Mouse (Mus musculus) CH12.LX (cell line): ENCODE measurements at regions not wholly inside any gene's neighbourhood (a gene's known extent, or its start where the extent isn't known, plus 50 kb on each side); places are given as distances from the start of the nearest gene placed in this dataset.

Source experiments
- DNase-seq: peaks from one replicate; pipeline ENCODE4 v3.0.0-alpha.2; 2013; ENCODE audit errors: extremely low read depth
- H3K27ac ChIP-seq: 2 replicates; pipeline ENCODE4 v1.5.1; 2012; ENCODE audit warnings: low read depth, mild to moderate bottlenecking, control low read depth, moderate library complexity; ENCODE audit not compliant: insufficient read depth
- H3K27me3 ChIP-seq: replicated peaks from 2 replicates; pipeline ENCODE3; 2012; ENCODE audit warnings: inconsistent platforms
- H3K36me3 ChIP-seq, 2 experiments: replicated peaks in 1 of 2; 2 replicates each; pipeline versions ENCODE3 to v1.6.1; 2012; ENCODE audit warnings: inconsistent platforms in 1 of 2, low read length in 1 of 2, mild to moderate bottlenecking in 1 of 2, mixed read lengths in 1 of 2, moderate library complexity in 1 of 2; ENCODE audit not compliant: control insufficient read depth in 1 of 2, insufficient read depth in 1 of 2
- H3K4me1 ChIP-seq, 2 experiments: 2 replicates each; pipeline ENCODE4 v1.6.1; 2012; ENCODE audit warnings: inconsistent platforms in 1 of 2, moderate library complexity in 1 of 2; ENCODE audit not compliant: insufficient read depth in 2 of 2, control insufficient read depth in 1 of 2
- H3K4me2 ChIP-seq: 2 replicates; pipeline ENCODE4 v1.6.1; 2012; ENCODE audit warnings: low read depth, mild to moderate bottlenecking, control low read depth; ENCODE audit not compliant: poor library complexity, insufficient read depth, severe bottlenecking
- H3K4me3 ChIP-seq, 3 experiments: fragments of 150-350 bp in 1 of 3; sonication (generic) in 1 of 3; replicated peaks in 1 of 3; 2 replicates each; pipeline versions ENCODE3 to v1.5.1; 2011 to 2012; ENCODE audit warnings: low read depth in 2 of 3, low read length in 2 of 3, mild to moderate bottlenecking in 2 of 3, moderate library complexity in 2 of 3, control low read depth in 1 of 3, improper control_type of control experiment in 1 of 3, inconsistent platforms in 1 of 3, mixed read lengths in 1 of 3; ENCODE audit not compliant: poor library complexity in 1 of 3
- H3K79me2 ChIP-seq: replicated peaks from 2 replicates; pipeline ENCODE4 v1.6.1; 2012; ENCODE audit warnings: mild to moderate bottlenecking, moderate library complexity; ENCODE audit not compliant: control insufficient read depth, poor library complexity, insufficient read depth, severe bottlenecking; ENCODE audit errors: extremely low read depth
- H3K9ac ChIP-seq: 2 replicates; pipeline ENCODE4 v1.6.1; 2012; ENCODE audit warnings: low read depth, mild to moderate bottlenecking, control low read depth, moderate library complexity; ENCODE audit not compliant: insufficient read depth
- H3K9me3 ChIP-seq: replicated peaks from 2 replicates; pipeline ENCODE3; 2012; ENCODE audit warnings: low read length, inconsistent platforms, mixed read lengths
- BHLHE40 ChIP-seq: IDR thresholded peaks from 2 replicates; pipeline ENCODE4 v1.6.1; 2011; ENCODE audit warnings: mild to moderate bottlenecking, low read depth, low read length, improper control_type of control experiment
- CHD2 ChIP-seq: IDR thresholded peaks from 2 replicates; pipeline ENCODE4 v1.6.1; 2011; ENCODE audit warnings: low read length, improper control_type of control experiment
- CTCF ChIP-seq, 2 experiments: IDR thresholded peaks in 1 of 2; conservative IDR thresholded peaks in 1 of 2; 2 replicates each; pipeline ENCODE4 v1.5.1; 2011 to 2012; ENCODE audit warnings: low read depth in 2 of 2, low read length in 2 of 2, improper control_type of control experiment in 1 of 2, inconsistent platforms in 1 of 2, mild to moderate bottlenecking in 1 of 2, moderate library complexity in 1 of 2
- E2F4 ChIP-seq: IDR thresholded peaks from 2 replicates; pipeline ENCODE4 v1.6.1; 2011; ENCODE audit warnings: low read depth, low read length, improper control_type of control experiment; ENCODE audit not compliant: insufficient replicate concordance
- EP300 ChIP-seq: IDR thresholded peaks from 2 replicates; pipeline ENCODE4 v1.6.1; 2011; ENCODE audit warnings: low read length, improper control_type of control experiment
- ETS1 ChIP-seq: conservative IDR thresholded peaks from 2 replicates; pipeline ENCODE4 v1.6.1; 2012; ENCODE audit warnings: low read depth, mild to moderate bottlenecking, inconsistent platforms, low read length, improper control_type of control experiment, moderate library complexity
- GABPA ChIP-seq: IDR thresholded peaks from 2 replicates; pipeline ENCODE4 v1.6.1; 2012; ENCODE audit warnings: low read depth, low read length, improper control_type of control experiment, inconsistent platforms; ENCODE audit not compliant: insufficient replicate concordance
- HCFC1 ChIP-seq: IDR thresholded peaks from 2 replicates; pipeline ENCODE4 v1.6.1; 2012; ENCODE audit warnings: low read depth, mild to moderate bottlenecking, inconsistent platforms, low read length, improper control_type of control experiment
- IRF4 ChIP-seq: IDR thresholded peaks from 2 replicates; pipeline ENCODE4 v1.6.1; 2014; ENCODE audit warnings: low read depth, mild to moderate bottlenecking, inconsistent platforms, low read length, improper control_type of control experiment
- MAFK ChIP-seq: IDR thresholded peaks from 2 replicates; pipeline ENCODE4 v1.6.1; 2011; ENCODE audit warnings: low read length, improper control_type of control experiment; ENCODE audit not compliant: insufficient replicate concordance
- MAZ ChIP-seq: IDR thresholded peaks from 2 replicates; pipeline ENCODE4 v1.6.1; 2012; ENCODE audit warnings: low read depth, mild to moderate bottlenecking, inconsistent platforms, low read length, improper control_type of control experiment, moderate library complexity
- MXI1 ChIP-seq: IDR thresholded peaks from 2 replicates; pipeline ENCODE4 v1.6.1; 2011; ENCODE audit warnings: mild to moderate bottlenecking, low read depth, low read length, improper control_type of control experiment
- NELFE ChIP-seq: IDR thresholded peaks from 2 replicates; pipeline ENCODE4 v1.6.1; 2011; ENCODE audit warnings: low read depth, low read length, improper control_type of control experiment
- PAX5 ChIP-seq: IDR thresholded peaks from 2 replicates; pipeline ENCODE4 v1.6.1; 2012; ENCODE audit warnings: low read length, inconsistent platforms, mixed read lengths
- RCOR1 ChIP-seq: conservative IDR thresholded peaks from 2 replicates; pipeline ENCODE4 v1.6.1; 2012; ENCODE audit warnings: low read depth, mild to moderate bottlenecking, inconsistent platforms, low read length, improper control_type of control experiment
- SIN3A ChIP-seq: IDR thresholded peaks from 2 replicates; pipeline ENCODE4 v1.6.1; 2012; ENCODE audit warnings: low read length, improper control_type of control experiment, inconsistent platforms
- SMC3 ChIP-seq: IDR thresholded peaks from 2 replicates; pipeline ENCODE4 v1.6.1; 2011; ENCODE audit warnings: low read depth, low read length, improper control_type of control experiment
- TBP ChIP-seq: conservative IDR thresholded peaks from 2 replicates; pipeline ENCODE4 v1.6.1; 2011; ENCODE audit warnings: low read depth, low read length, improper control_type of control experiment
- TCF12 ChIP-seq: IDR thresholded peaks from 2 replicates; pipeline ENCODE4 v1.6.1; 2014; ENCODE audit warnings: low read depth, mild to moderate bottlenecking, inconsistent platforms, low read length, improper control_type of control experiment
- USF1 ChIP-seq: IDR thresholded peaks from 2 replicates; pipeline ENCODE4 v1.6.1; 2014; ENCODE audit warnings: low read depth, mild to moderate bottlenecking, inconsistent platforms, low read length, improper control_type of control experiment
- ZC3H11A ChIP-seq: IDR thresholded peaks from 2 replicates; pipeline ENCODE4 v1.6.1; 2012; ENCODE audit warnings: low read depth, mild to moderate bottlenecking, inconsistent platforms, low read length, improper control_type of control experiment
- ZNF384 ChIP-seq: IDR thresholded peaks from 2 replicates; pipeline ENCODE4 v1.6.1; 2012; ENCODE audit warnings: low read depth, low read length, improper control_type of control experiment, inconsistent platforms
- dilution Hi-C: fragments of 300-500 bp; cut with MboI; formaldehyde crosslinking; loops from 2 replicates; pipeline ENCODE4 v1.14.3; 2020; ENCODE audit warnings: low sequenced_read_pairs; ENCODE audit not compliant: extremely low pct_unique_long_range_greater_than_20kb, extremely low pct_ligation_motif_present
- in situ Hi-C: fragments of 300-500 bp; cut with MboI; formaldehyde crosslinking; loops from 3 replicates; pipeline ENCODE4 v1.14.3; 2019; ENCODE audit warnings: low sequenced_read_pairs, low pct_ligation_motif_present, low pct_unique_long_range_greater_than_20kb, mixed read lengths

DNA sequence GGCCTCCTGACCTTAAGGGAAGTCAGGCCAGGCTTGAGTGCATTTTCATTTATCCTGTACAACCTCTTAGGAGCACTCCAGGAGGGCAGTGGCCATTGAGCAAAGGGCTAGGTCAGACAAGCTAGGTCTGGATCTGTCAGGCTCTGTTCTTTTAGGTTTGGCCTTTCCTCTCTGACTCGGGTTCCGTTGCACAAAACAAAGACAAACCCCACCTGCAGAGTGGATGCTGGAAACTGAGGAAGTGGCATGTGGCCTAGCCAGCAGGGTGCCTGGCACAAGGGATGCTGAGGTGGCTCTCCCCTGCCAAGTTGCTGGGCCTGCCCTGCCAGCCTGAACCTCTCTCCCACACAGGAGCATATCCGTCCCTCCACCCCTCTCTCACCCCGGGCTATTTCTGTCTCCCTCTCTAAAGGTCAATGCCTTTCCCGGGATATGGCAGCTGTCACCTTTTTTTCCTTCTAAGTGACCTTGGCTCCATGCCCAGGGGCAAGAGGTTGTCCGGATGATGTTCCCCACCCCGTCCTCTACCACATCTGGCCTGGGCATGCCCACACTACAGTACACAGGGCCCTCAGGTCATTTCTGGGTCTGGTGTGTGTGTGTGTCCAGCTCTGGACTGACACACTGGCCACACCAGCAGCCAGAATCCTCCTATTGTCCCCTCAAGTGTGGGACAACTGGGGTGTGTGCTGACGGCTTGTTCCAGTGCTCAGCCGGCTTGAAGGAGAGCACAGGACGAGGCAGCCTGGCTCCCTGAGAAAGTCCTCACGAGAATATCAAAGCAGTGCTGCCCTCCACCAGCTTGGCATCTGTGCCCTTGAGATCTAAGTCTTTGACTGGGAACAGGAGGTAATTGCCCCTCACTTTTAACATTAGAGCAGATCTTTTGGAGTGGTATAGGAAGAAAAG, 67.6 kb downstream of the Irf2bpl start:
- Histone ChIP-seq H3K36me3 (peaks cover 0 to 4% of the 10 kb centered on the region in 2 experiments), H3K4me2 (no peak overlapping the region), H3K9me3 (peaks cover 3% of the 10 kb centered on the region), H3K4me1 (peaks cover 26 to 66% of the 10 kb centered on the region in 2 experiments), H3K4me3 (no peak overlapping the region), H3K79me2 (no peaks in the 10 kb centered on the region), H3K27me3 (no peaks in the 10 kb centered on the region), H3K27ac (no peak overlapping the region), H3K9ac (no peak overlapping the region)
- TF ChIP-seq NELFE (no peak), MXI1 (no peak), ETS1 (no peak), EP300 (no peak), SIN3A (no peak), IRF4 (no peak), SMC3 (no peak), GABPA (no peak), BHLHE40 (no peak), E2F4 (no peak), ZNF384 (no peak), HCFC1 (no peak), RCOR1 (no peak), MAFK (no peak), CHD2 (no peak), MAZ (no peak), TBP (no peak), ZC3H11A (no peak), CTCF (conservative IDR thresholded peaks at IDR 0.05 in 1 of 2, IDR thresholded peaks at IDR 0.05 in 1 of 2; ENCODE audit: low read depth in 2 of 2, low read length in 2 of 2) (no peak), PAX5 (no peak)
- dilution Hi-C loops (no loop called here), in situ Hi-C loops (no loop called here)
- no peak for DNase-seq

- TF ChIP-seq USF1 (no peak), TCF12 (no peak)
- no peak overlapping the region for H3K9ac ChIP-seq
- no peak overlapping the region for H3K4me3 ChIP-seq
- H3K27me3 ChIP-seq, result no peaks in the 10 kb centered on the region
- H3K79me2 ChIP-seq, result no peaks in the 10 kb centered on the region
- no peak overlapping the region for H3K27ac ChIP-seq
- DNase-seq, result no peak
- peaks cover 33 to 66% of the 10 kb centered on the region in 2 experiments for H3K4me1 ChIP-seq
- no peak overlapping the region for H3K4me2 ChIP-seq
- peaks cover 0 to 2% of the 10 kb centered on the region in 2 experiments for H3K36me3 ChIP-seq
- H3K9me3 ChIP-seq, result peaks cover 3% of the 10 kb centered on the region
- in situ Hi-C loops (no loop called here), dilution Hi-C loops (no loop called here)
Observed at GRCm38 (mm10) chr12:86816171-86816701, 68.4 kb downstream of the Irf2bpl start.
